Mouse (Mus musculus): ENCODE results near the gene Smg7. TPM values are rescaled to one million over a fixed set of nuclear protein-coding genes. Genes with fewer than 3 reads are reported as not detected.

Smg7 gene
- polyA plus RNA-seq, 1 experiment, result 144 TPM

- H3K4me3 ChIP-seq (ENCODE audit: low read depth, low read length), result no peak overlapping the region
- TF ChIP-seq EP300 (IDR thresholded peaks at IDR 0.05; ENCODE audit: insufficient read depth, low read depth, low read length) (peak; percentile 98), POLR2A (IDR thresholded peaks at IDR 0.05; ENCODE audit: insufficient read depth, low read length) (no peak)
- H3K27ac ChIP-seq (ENCODE audit: insufficient read depth, low read length), result peak overlapping the region; percentile 91
- no peak overlapping the region for H3K9ac ChIP-seq (ENCODE audit: low read depth, poor library complexity, severe bottlenecking)
- H3K36me3 ChIP-seq (ENCODE audit: control insufficient read depth, insufficient read depth, low read length, poor library complexity, severe bottlenecking), result no peaks in the 10 kb centered on the region
- H3K27me3 ChIP-seq (ENCODE audit: control insufficient read depth, insufficient read depth, low read length, poor library complexity, severe bottlenecking), result no peaks in the 10 kb centered on the region
- no peaks in the 10 kb centered on the region for H3K9me3 ChIP-seq (replicated peaks; ENCODE audit: control insufficient read depth, insufficient read depth, low read length, poor library complexity, severe bottlenecking)
- H3K4me1 ChIP-seq (ENCODE audit: control insufficient read depth, insufficient read depth, low read length), result no peaks in the 10 kb centered on the region
Measured at GRCm38 (mm10) chr1:152917626-152918025, 15.2 kb upstream of the Smg7 start.

GRCm38 (mm10) chr1:152916936-152917335 is 14.5 kb upstream of the Smg7 start:
- TF ChIP-seq EP300 (IDR thresholded peaks at IDR 0.05; ENCODE audit: insufficient read depth, low read depth, low read length), result peak; percentile 94
- TF ChIP-seq CTCF (IDR thresholded peaks at IDR 0.05; ENCODE audit: low read depth, low read length), result no peak
- Histone ChIP-seq H3K4me1 (ENCODE audit: control insufficient read depth, insufficient read depth, low read length) (no peaks in the 10 kb centered on the region), H3K36me3 (ENCODE audit: control insufficient read depth, insufficient read depth, low read length, poor library complexity, severe bottlenecking) (no peaks in the 10 kb centered on the region), H3K27ac (ENCODE audit: insufficient read depth, low read length) (peak overlapping the region; percentile 91), H3K9me3 (replicated peaks; ENCODE audit: control insufficient read depth, insufficient read depth, low read length, poor library complexity, severe bottlenecking) (no peaks in the 10 kb centered on the region), H3K9ac (ENCODE audit: low read depth, poor library complexity, severe bottlenecking) (0 out of 2 replicates have a peak overlapping the region, but pooled peaks have one; percentile 37), H3K27me3 (ENCODE audit: control insufficient read depth, insufficient read depth, low read length, poor library complexity, severe bottlenecking) (no peaks in the 10 kb centered on the region), H3K4me3 (ENCODE audit: low read depth, low read length) (no peak overlapping the region)

GRCm38 (mm10) chr1:152915766-152916165 is 13.3 kb upstream of the Smg7 start:
- Histone ChIP-seq H3K36me3 (ENCODE audit: control insufficient read depth, insufficient read depth, low read length, poor library complexity, severe bottlenecking) (no peaks in the 10 kb centered on the region), H3K27ac (ENCODE audit: insufficient read depth, low read length) (peak overlapping the region; percentile 91), H3K9me3 (replicated peaks; ENCODE audit: control insufficient read depth, insufficient read depth, low read length, poor library complexity, severe bottlenecking) (no peaks in the 10 kb centered on the region), H3K27me3 (ENCODE audit: control insufficient read depth, insufficient read depth, low read length, poor library complexity, severe bottlenecking) (no peaks in the 10 kb centered on the region), H3K4me1 (ENCODE audit: control insufficient read depth, insufficient read depth, low read length) (no peaks in the 10 kb centered on the region), H3K9ac (ENCODE audit: low read depth, poor library complexity, severe bottlenecking) (peak overlapping the region; percentile 5), H3K4me3 (ENCODE audit: low read depth, low read length) (no peak overlapping the region)
- TF ChIP-seq CTCF (IDR thresholded peaks at IDR 0.05; ENCODE audit: low read depth, low read length) (no peak), POLR2A (IDR thresholded peaks at IDR 0.05; ENCODE audit: insufficient read depth, low read length) (no peak), EP300 (IDR thresholded peaks at IDR 0.05; ENCODE audit: insufficient read depth, low read depth, low read length) (peak; percentile 99)

- Histone ChIP-seq H3K9me3 (replicated peaks; ENCODE audit: control insufficient read depth, insufficient read depth, low read length, poor library complexity, severe bottlenecking) (no peaks in the 10 kb centered on the region), H3K4me3 (ENCODE audit: low read depth, low read length) (no peak overlapping the region), H3K27ac (ENCODE audit: insufficient read depth, low read length) (peak overlapping the region; percentile 77), H3K36me3 (ENCODE audit: control insufficient read depth, insufficient read depth, low read length, poor library complexity, severe bottlenecking) (no peaks in the 10 kb centered on the region), H3K27me3 (ENCODE audit: control insufficient read depth, insufficient read depth, low read length, poor library complexity, severe bottlenecking) (no peaks in the 10 kb centered on the region), H3K9ac (ENCODE audit: low read depth, poor library complexity, severe bottlenecking) (no peak overlapping the region), H3K4me1 (ENCODE audit: control insufficient read depth, insufficient read depth, low read length) (peaks cover 1% of the 10 kb centered on the region)
- TF ChIP-seq CTCF (IDR thresholded peaks at IDR 0.05; ENCODE audit: low read depth, low read length), result no peak
- no peak for TF ChIP-seq EP300 (IDR thresholded peaks at IDR 0.05; ENCODE audit: insufficient read depth, low read depth, low read length)
- TF ChIP-seq POLR2A (IDR thresholded peaks at IDR 0.05; ENCODE audit: insufficient read depth, low read length), result no peak
Measured at GRCm38 (mm10) chr1:152913483-152914460, 11.3 kb upstream of the Smg7 start.

GRCm38 (mm10) chr1:152904469-152904868 is 2.0 kb upstream of the Smg7 start:
- no peak overlapping the region; the same call in 1 of the 2 replicates for H3K4me3 ChIP-seq (ENCODE audit: low read depth, low read length)
- H3K36me3 ChIP-seq (ENCODE audit: control insufficient read depth, insufficient read depth, low read length, poor library complexity, severe bottlenecking), result 0 out of 2 replicates have a peak, but pooled peaks cover 4% of the 10 kb centered on the region
- peaks cover under 1% of the 10 kb centered on the region for H3K4me1 ChIP-seq (ENCODE audit: control insufficient read depth, insufficient read depth, low read length)
- no peak overlapping the region for H3K9ac ChIP-seq (ENCODE audit: low read depth, poor library complexity, severe bottlenecking)
- TF ChIP-seq POLR2A (IDR thresholded peaks at IDR 0.05; ENCODE audit: insufficient read depth, low read length) (no peak), EP300 (IDR thresholded peaks at IDR 0.05; ENCODE audit: insufficient read depth, low read depth, low read length) (peak; percentile 58; the same call in 1 of the 2 replicates), CTCF (IDR thresholded peaks at IDR 0.05; ENCODE audit: low read depth, low read length) (peak; percentile 65)
- H3K27me3 ChIP-seq (ENCODE audit: control insufficient read depth, insufficient read depth, low read length, poor library complexity, severe bottlenecking), result no peaks in the 10 kb centered on the region
- H3K27ac ChIP-seq (ENCODE audit: insufficient read depth, low read length), result peak overlapping the region; percentile 36; the same call in 1 of the 2 replicates
- H3K9me3 ChIP-seq (replicated peaks; ENCODE audit: control insufficient read depth, insufficient read depth, low read length, poor library complexity, severe bottlenecking), result no peaks in the 10 kb centered on the region

All from ES-Bruce4 (cell line).